Comparison of ENCODE assay signal across 8 mouse cellular contexts in the genomic region with DNA sequence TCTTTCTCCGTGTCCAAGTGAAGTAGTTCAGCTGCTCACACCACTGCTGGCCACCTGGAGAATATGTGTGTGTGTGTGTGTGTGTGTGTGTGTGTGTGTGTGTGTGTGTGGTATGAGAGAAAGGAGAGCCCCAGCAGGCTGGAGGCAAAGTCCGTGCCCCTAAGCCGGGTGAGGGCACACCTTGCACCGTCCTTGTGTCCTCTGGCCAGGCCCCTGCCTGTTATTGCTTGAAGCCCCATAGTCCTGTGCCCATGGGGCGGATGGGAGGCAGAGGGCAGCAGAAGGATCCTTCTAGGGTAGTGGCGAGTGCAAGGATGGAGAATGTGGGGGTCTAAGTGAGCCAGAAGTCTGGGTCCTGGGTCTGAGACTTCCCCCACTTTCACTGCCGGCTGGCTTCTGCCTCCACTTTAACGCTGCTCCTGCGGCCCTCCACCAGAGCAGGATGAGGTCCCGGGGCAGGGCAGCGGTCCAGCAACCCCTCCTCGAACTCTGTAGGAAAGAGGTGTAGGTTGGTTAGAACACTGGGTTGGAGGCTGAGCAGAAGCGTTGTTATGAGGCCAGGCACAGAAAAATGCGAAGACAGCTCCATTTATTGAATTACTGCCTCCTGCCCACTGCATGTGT. TPM values are rescaled to one million over a fixed set of nuclear protein-coding genes. Genes with fewer than 3 reads are reported as not detected.
DNase-seq lines count a peak whose midpoint lies in the region; ATAC-seq and TF ChIP-seq lines count a peak whose summit lies in the region.

No protein-coding gene starts in this region.

- peaks cover 14% of the 10 kb centered on the region for H3K4me1 ChIP-seq in heart, adult 2 months (ENCODE audit: control insufficient read depth, insufficient read depth, low read length)
- H3K4me1 ChIP-seq in cortical plate, adult 2 months (ENCODE audit: control insufficient read depth, insufficient read depth, low read length) = peaks cover 4% of the 10 kb centered on the region; the same call in 1 of the 2 replicates
- H3K4me1 ChIP-seq in hindbrain, embryonic 12.5 days = peaks cover 46% of the 10 kb centered on the region
- H3K4me1 ChIP-seq in limb, embryonic 15.5 days = peaks cover 57% of the 10 kb centered on the region
- H3K4me1 ChIP-seq in small intestine, adult 2 months (ENCODE audit: control insufficient read depth, insufficient read depth, insufficient read length, low read length) = peaks cover 44% of the 10 kb centered on the region

- peak overlapping the region; percentile 36 for H3K4me2 ChIP-seq in hindbrain, embryonic 12.5 days (replicated peaks)
- peak overlapping the region; percentile 72 for H3K4me2 ChIP-seq in limb, embryonic 15.5 days

- peak overlapping the region; percentile 85 for H3K27ac ChIP-seq in heart, adult 2 months
- H3K27ac ChIP-seq in cortical plate, adult 2 months (ENCODE audit: insufficient read depth, low read length) = peak overlapping the region; percentile 43
- no peak overlapping the region for H3K27ac ChIP-seq in hindbrain, embryonic 12.5 days
- H3K27ac ChIP-seq in limb, embryonic 15.5 days = peak overlapping the region; percentile 99
- peak overlapping the region; percentile 91 for H3K27ac ChIP-seq in small intestine, adult 2 months (ENCODE audit: insufficient read depth, low read depth, low read length)

- 0 out of 2 replicates have a peak, but pooled peaks have one; percentile 2 for TF ChIP-seq POLR2A in heart, adult 2 months (IDR thresholded peaks at IDR 0.05; ENCODE audit: insufficient read depth, low read depth, low read length)
- no peak for TF ChIP-seq POLR2A in cortical plate, adult 2 months (IDR thresholded peaks at IDR 0.05; ENCODE audit: extremely low read depth, insufficient read depth, low read length)
- TF ChIP-seq POLR2A in small intestine, adult 2 months (IDR thresholded peaks at IDR 0.05; ENCODE audit: low read depth, low read length) = no peak

- 27% methylated on average over 14 of the region's 14 CpGs for WGBS in heart, adult 2 months
- 21% methylated on average over 14 of the region's 14 CpGs for WGBS in hindbrain, embryonic 12.5 days
- 25% methylated on average over 14 of the region's 14 CpGs for WGBS in limb, embryonic 15.5 days
- 13% methylated on average over 14 of the region's 14 CpGs for WGBS in small intestine, adult 2 months

- no peaks in the 10 kb centered on the region for H3K36me3 ChIP-seq in heart, adult 2 months (ENCODE audit: control insufficient read depth, insufficient read depth, low read length)
- H3K36me3 ChIP-seq in hindbrain, embryonic 12.5 days = no peaks in the 10 kb centered on the region
- H3K36me3 ChIP-seq in limb, embryonic 15.5 days = peaks cover 50% of the 10 kb centered on the region
- H3K36me3 ChIP-seq in small intestine, adult 2 months (ENCODE audit: control insufficient read depth, insufficient read depth, low read length) = peaks cover 38% of the 10 kb centered on the region

- H3K79me2 ChIP-seq in heart, adult 2 months (replicated peaks; ENCODE audit: control insufficient read depth, insufficient read depth, low read length) = no peaks in the 10 kb centered on the region

- no peak for TF ChIP-seq CTCF in heart, adult 2 months (IDR thresholded peaks at IDR 0.05)
- TF ChIP-seq CTCF in cortical plate, adult 2 months (IDR thresholded peaks at IDR 0.05; ENCODE audit: extremely low read depth, insufficient read depth, low read length) = no peak
- TF ChIP-seq CTCF in small intestine, adult 2 months (IDR thresholded peaks at IDR 0.05; ENCODE audit: extremely low read depth, insufficient read length, insufficient replicate concordance, low read depth, low read length) = no peak

- no peak for TF ChIP-seq EP300 in heart, adult 2 months (IDR thresholded peaks at IDR 0.05; ENCODE audit: insufficient read depth, low read depth, low read length)

- no peaks in the 10 kb centered on the region for H3K9me3 ChIP-seq in hindbrain, embryonic 12.5 days (replicated peaks)
- no peaks in the 10 kb centered on the region for H3K9me3 ChIP-seq in limb, embryonic 15.5 days

- DNase-seq in heart, adult 2 months = peak; percentile 36 to 53
- DNase-seq in heart, postnatal 25 days (ENCODE audit: low spot score) = no peak
- DNase-seq in thymus, postnatal 25 days = no peak

- H3K9ac ChIP-seq in heart, adult 2 months (ENCODE audit: low read depth, low read length) = peak overlapping the region; percentile 51
- no peak overlapping the region for H3K9ac ChIP-seq in hindbrain, embryonic 12.5 days
- 0 out of 2 replicates have a peak overlapping the region, but pooled peaks have one; percentile 5 for H3K9ac ChIP-seq in limb, embryonic 15.5 days

- H3K27me3 ChIP-seq in heart, adult 2 months (ENCODE audit: control insufficient read depth, insufficient read depth, low read length) = no peaks in the 10 kb centered on the region
- H3K27me3 ChIP-seq in hindbrain, embryonic 12.5 days = peaks cover 74% of the 10 kb centered on the region
- no peaks in the 10 kb centered on the region for H3K27me3 ChIP-seq in limb, embryonic 15.5 days
- no peaks in the 10 kb centered on the region for H3K27me3 ChIP-seq in small intestine, adult 2 months (ENCODE audit: control insufficient read depth, insufficient read depth, low read length)

- no peak for ATAC-seq in hindbrain, embryonic 12.5 days (ENCODE audit: low FRiP score)
- ATAC-seq in limb, embryonic 15.5 days (ENCODE audit: insufficient number of reproducible peaks, low FRiP score, low TSS enrichment, low read depth) = no peak
- ATAC-seq in inflammation-experienced regulatory T-cells, adult 6 months = no peak

- intact Hi-C loops in heart, adult 2 months (cut with DNase I) = no loop called here
- intact Hi-C loops in heart, postnatal 25 days (cut with DNase I) = loop anchor here (2.0 kb wide), 1 partner anchor 17 kb away; no protein-coding TSS in a partner anchor

- peak overlapping the region; percentile 46 for H3K4me3 ChIP-seq in heart, adult 2 months
- no peak overlapping the region; the same call in 1 of the 2 replicates for H3K4me3 ChIP-seq in cortical plate, adult 2 months (ENCODE audit: insufficient read depth, low read length)
- no peak overlapping the region; the same call in 1 of the 2 replicates for H3K4me3 ChIP-seq in hindbrain, embryonic 12.5 days
- peak overlapping the region; percentile 74 for H3K4me3 ChIP-seq in limb, embryonic 15.5 days
- peak overlapping the region; percentile 51 for H3K4me3 ChIP-seq in small intestine, adult 2 months (ENCODE audit: low read depth, low read length)

RNA-seq across cellular contexts. Expression of gene Nemp1, which starts 5.3 kb away (rescaled TPM):
- 1 to 10 TPM; 3.7 to 4.2 TPM for total RNA-seq in heart, adult 2 months (2021)
- 2.2 and 4.0 TPM in 2 replicates for polyA plus RNA-seq in heart, adult 2 months (2012; rRNA removed)
- total RNA-seq in heart, postnatal 25 days (2021) = 1 to 10 TPM; 3.4 to 4.4 TPM
- 3.8 TPM in 2 replicates for polyA plus RNA-seq in cortical plate, adult 2 months (2012; rRNA removed)
- polyA plus RNA-seq in hindbrain, embryonic 12.5 days (2016; fragmentation: Nextera tagmentation; extraction: Ambion mirVana) = 7.8 and 8.9 TPM in 2 replicates
- polyA plus RNA-seq in limb, embryonic 15.5 days (2015; fragmentation: Nextera tagmentation; extraction: Ambion mirVana) = 8.3 and 8.5 TPM in 2 replicates
- polyA plus RNA-seq in small intestine, adult 2 months (2012; rRNA removed) = 0.67 and 2.5 TPM in 2 replicates
- polyA plus RNA-seq in inflammation-experienced regulatory T-cells, adult 6 months (2017; shearing (Covaris generic)) = 1 to 10 TPM; 3.7 to 5.9 (median 5.7) TPM

RNA-seq across cellular contexts. Expression of gene Nab2, which starts 7.0 kb away (rescaled TPM):
- total RNA-seq in heart, adult 2 months (2021) = 1 to 10 TPM; 5.0 to 6.3 TPM
- 10.0 and 11.2 TPM in 2 replicates for polyA plus RNA-seq in heart, adult 2 months (2012; rRNA removed)
- 1 to 10 TPM; 5.6 to 7.0 TPM for total RNA-seq in heart, postnatal 25 days (2021)
- polyA plus RNA-seq in cortical plate, adult 2 months (2012; rRNA removed) = 35.3 and 40.3 TPM in 2 replicates
- polyA plus RNA-seq in hindbrain, embryonic 12.5 days (2016; fragmentation: Nextera tagmentation; extraction: Ambion mirVana) = 6.8 and 8.9 TPM in 2 replicates
- 23.7 and 24.4 TPM in 2 replicates for polyA plus RNA-seq in limb, embryonic 15.5 days (2015; fragmentation: Nextera tagmentation; extraction: Ambion mirVana)
- polyA plus RNA-seq in small intestine, adult 2 months (2012; rRNA removed) = 9.4 and 31.8 TPM in 2 replicates
- 1 to 10 TPM; 7.5 to 9.5 (median 7.8) TPM for polyA plus RNA-seq in inflammation-experienced regulatory T-cells, adult 6 months (2017; shearing (Covaris generic))

RNA-seq across cellular contexts. Expression of gene Stat6, which starts 18.6 kb away (rescaled TPM):
- 10 to 100 TPM; 43.7 to 43.9 TPM for total RNA-seq in heart, adult 2 months (2021)
- polyA plus RNA-seq in heart, adult 2 months (2012; rRNA removed) = 49.5 and 61.7 TPM in 2 replicates
- total RNA-seq in heart, postnatal 25 days (2021) = 10 to 100 TPM; 45.3 to 47.6 TPM
- polyA plus RNA-seq in cortical plate, adult 2 months (2012; rRNA removed) = 11.9 and 12.6 TPM in 2 replicates
- polyA plus RNA-seq in hindbrain, embryonic 12.5 days (2016; fragmentation: Nextera tagmentation; extraction: Ambion mirVana) = 8.8 and 11.3 TPM in 2 replicates
- 36.7 and 38.9 TPM in 2 replicates for polyA plus RNA-seq in limb, embryonic 15.5 days (2015; fragmentation: Nextera tagmentation; extraction: Ambion mirVana)
- 45.7 and 101 TPM in 2 replicates for polyA plus RNA-seq in small intestine, adult 2 months (2012; rRNA removed)
- 100 to 1,000 TPM; 148 to 195 (median 176) TPM for polyA plus RNA-seq in inflammation-experienced regulatory T-cells, adult 6 months (2017; shearing (Covaris generic))

RNA-seq across cellular contexts. Expression of gene Lrp1, which starts 40.5 kb away (rescaled TPM):
- 10 to 100 TPM; 74.0 to 79.5 TPM for total RNA-seq in heart, adult 2 months (2021)
- polyA plus RNA-seq in heart, adult 2 months (2012; rRNA removed) = 74.1 and 83.7 TPM in 2 replicates
- total RNA-seq in heart, postnatal 25 days (2021) = 10 to 100 TPM; 70.7 to 90.2 TPM
- 294 and 309 TPM in 2 replicates for polyA plus RNA-seq in cortical plate, adult 2 months (2012; rRNA removed)
- 111 and 115 TPM in 2 replicates for polyA plus RNA-seq in hindbrain, embryonic 12.5 days (2016; fragmentation: Nextera tagmentation; extraction: Ambion mirVana)
- polyA plus RNA-seq in limb, embryonic 15.5 days (2015; fragmentation: Nextera tagmentation; extraction: Ambion mirVana) = 146 and 148 TPM in 2 replicates
- polyA plus RNA-seq in small intestine, adult 2 months (2012; rRNA removed) = 82.4 and 200 TPM in 2 replicates
- 1 to 10 TPM in 1 of 3 experiments, under 1 TPM in 1, not detected in 1; 0.04 to 1.4 TPM for polyA plus RNA-seq in inflammation-experienced regulatory T-cells, adult 6 months (2017; shearing (Covaris generic))

RNA-seq across cellular contexts. Expression of gene Myo1a, which starts 43.6 kb away (rescaled TPM):
- total RNA-seq in heart, adult 2 months (2021) = under 1 TPM in 1 of 2 experiments, not detected in 1; 0.08 TPM
- 0.04 and 0.12 TPM in 2 replicates for polyA plus RNA-seq in heart, adult 2 months (2012; rRNA removed)
- total RNA-seq in heart, postnatal 25 days (2021) = under 1 TPM in 1 of 2 experiments, not detected in 1; 0.10 TPM
- polyA plus RNA-seq in cortical plate, adult 2 months (2012; rRNA removed) = 1.3 and 1.7 TPM in 2 replicates
- polyA plus RNA-seq in hindbrain, embryonic 12.5 days (2016; fragmentation: Nextera tagmentation; extraction: Ambion mirVana) = 0.33 and 0.67 TPM in 2 replicates
- 0.24 and 0.37 TPM in 2 replicates for polyA plus RNA-seq in limb, embryonic 15.5 days (2015; fragmentation: Nextera tagmentation; extraction: Ambion mirVana)
- 166 and 688 TPM in 2 replicates for polyA plus RNA-seq in small intestine, adult 2 months (2012; rRNA removed)
- polyA plus RNA-seq in inflammation-experienced regulatory T-cells, adult 6 months (2017; shearing (Covaris generic)) = not detected

Comparison
In these comparisons a context has a peak if more than half of its experiments do, and no peak if none do; other contexts are left out.
1. DNase-seq: peak in heart, adult 2 months (2 of 2); none in heart, postnatal 25 days (single experiment) and thymus, postnatal 25 days (single experiment).
2. H3K4me3 ChIP-seq: peak in heart, adult 2 months (single experiment), limb, embryonic 15.5 days (single experiment) and small intestine, adult 2 months (single experiment); none in cortical plate, adult 2 months (single experiment) and hindbrain, embryonic 12.5 days (single experiment).